Mouse (Mus musculus) kidney, postnatal 0 days (tissue): ENCODE measurements at regions not wholly inside any gene's neighbourhood (a gene's known extent, or its start where the extent isn't known, plus 50 kb on each side); places are given as distances from the start of the nearest gene placed in this dataset.

Source experiments
- ATAC-seq: fragments of 200-750 bp; cut with Nextera tagmentation; replicated peaks from 2 replicates; pipeline ENCODE4 v1.8.0; 2017; ENCODE audit warnings: low read depth, moderate number of reproducible peaks, moderate TSS enrichment, moderate library complexity; ENCODE audit not compliant: low FRiP score
- DNase-seq: peaks from one replicate; pipeline ENCODE4 v3.0.0-alpha.2; 2016; ENCODE audit warnings: low spot score
- H3K27ac ChIP-seq: fragments of 300-500 bp; sonication (generic); 2 replicates; pipeline ENCODE4 v1.5.1; 2014; ENCODE audit warnings: mild to moderate bottlenecking
- H3K27me3 ChIP-seq: fragments of 300-500 bp; sonication (generic); 2 replicates; pipeline ENCODE4 v1.6.1; 2014; ENCODE audit warnings: low read length, mixed read lengths; ENCODE audit not compliant: insufficient read depth
- H3K36me3 ChIP-seq: fragments of 300-500 bp; sonication (generic); 2 replicates; pipeline ENCODE4 v1.6.1; 2014; ENCODE audit warnings: low read length, mixed read lengths; ENCODE audit not compliant: insufficient read depth
- H3K4me1 ChIP-seq: fragments of 300-500 bp; sonication (generic); replicated peaks from 2 replicates; pipeline ENCODE4 v1.6.1; 2014; ENCODE audit warnings: antibody characterized with exemption, low read length, mixed read lengths; ENCODE audit not compliant: insufficient read depth
- H3K4me2 ChIP-seq: fragments of 300-500 bp; sonication (generic); 2 replicates; pipeline ENCODE4 v1.6.1; 2014; ENCODE audit warnings: mild to moderate bottlenecking, low read length, moderate library complexity, mixed read lengths
- H3K4me3 ChIP-seq: fragments of 300-500 bp; sonication (generic); replicated peaks from 2 replicates; pipeline ENCODE4 v1.5.1; 2014; ENCODE audit warnings: low read depth, low read length
- H3K9ac ChIP-seq: fragments of 300-500 bp; sonication (generic); 2 replicates; pipeline ENCODE4 v1.6.1; 2014; ENCODE audit warnings: low read depth, low read length
- H3K9me3 ChIP-seq: fragments of 300-500 bp; sonication (generic); replicated peaks from 2 replicates; pipeline ENCODE4 v1.6.1; 2016; ENCODE audit warnings: low read length, inconsistent platforms, mixed read lengths
- CTCF ChIP-seq: IDR thresholded peaks from 2 replicates; pipeline ENCODE4 v1.5.1; 2016; ENCODE audit warnings: antibody characterized with exemption, low read depth, mild to moderate bottlenecking, moderate library complexity
- WGBS: fragments of 180-500 bp; shearing (Covaris S2); extraction: QIAGEN DNeasy Blood & Tissue Kit; methylation state at CpG from one replicate; pipeline ENCODE4 v1.1.7; 2014; 5-methylcytosine and 5-hydroxymethylcytosine counted together

- Histone ChIP-seq H3K4me1 (no peaks in the 10 kb centered on the region), H3K4me2 (no peak overlapping the region), H3K36me3 (no peaks in the 10 kb centered on the region), H3K27ac (no peak overlapping the region), H3K9ac (no peak overlapping the region), H3K27me3 (no peaks in the 10 kb centered on the region), H3K9me3 (no peaks in the 10 kb centered on the region), H3K4me3 (no peak overlapping the region)
- DNase-seq (no peak), ATAC-seq (no peak)
- TF ChIP-seq CTCF = no peak
- 95% methylated on average over 3 of the region's 3 CpGs for WGBS
Observed at GRCm38 (mm10) chr1:121650071-121650470, 82.3 kb upstream of the Ddx18 start.

GRCm38 (mm10) chr1:121631466-121631865, 63.7 kb upstream of the Ddx18 start:
- Histone ChIP-seq H3K4me2 (no peak overlapping the region), H3K9me3 (no peaks in the 10 kb centered on the region), H3K9ac (no peak overlapping the region), H3K36me3 (no peaks in the 10 kb centered on the region), H3K27ac (no peak overlapping the region), H3K27me3 (no peaks in the 10 kb centered on the region), H3K4me3 (no peak overlapping the region), H3K4me1 (no peaks in the 10 kb centered on the region)
- 85% methylated on average over 2 of the region's 2 CpGs for WGBS
- no peak for DNase-seq
- no peak for ATAC-seq
- no peak for TF ChIP-seq CTCF

- H3K27ac ChIP-seq = no peak overlapping the region
- H3K9ac ChIP-seq = no peak overlapping the region
- 76% methylated on average over 7 of the region's 7 CpGs for WGBS
- no peak overlapping the region for H3K4me2 ChIP-seq
- H3K4me1 ChIP-seq = no peaks in the 10 kb centered on the region
- no peaks in the 10 kb centered on the region for H3K9me3 ChIP-seq
- no peak for TF ChIP-seq CTCF
- no peak overlapping the region for H3K4me3 ChIP-seq
- no peaks in the 10 kb centered on the region for H3K27me3 ChIP-seq
- ATAC-seq (no peak), DNase-seq (no peak)
- H3K36me3 ChIP-seq = no peaks in the 10 kb centered on the region
Observed at GRCm38 (mm10) chr1:121620262-121620661, 52.5 kb upstream of the Ddx18 start.

GRCm38 (mm10) chr1:121618550-121618949, 50.8 kb upstream of the Ddx18 start:
- Histone ChIP-seq H3K9ac (no peak overlapping the region), H3K9me3 (no peaks in the 10 kb centered on the region), H3K36me3 (no peaks in the 10 kb centered on the region), H3K4me1 (no peaks in the 10 kb centered on the region), H3K27me3 (no peaks in the 10 kb centered on the region), H3K4me2 (no peak overlapping the region), H3K27ac (no peak overlapping the region), H3K4me3 (no peak overlapping the region)
- DNase-seq = no peak
- TF ChIP-seq CTCF = no peak
- ATAC-seq = no peak
